Mouse (Mus musculus): Measurements from ENCODE around the gene 2700049A03Rik.
A peak's percentile ranks its signal among the peaks of the same experiment; 100 is the strongest.

The 2700049A03Rik gene

GRCm38 (mm10) chr12:71184396-71184795, 47.7 kb downstream of the 2700049A03Rik start:
- no peak for DNase-seq

GRCm38 (mm10) chr12:71192705-71193104, 56.1 kb downstream of the 2700049A03Rik start:
- DNase-seq, result peak; percentile 8

- peak; percentile 16 for DNase-seq
Measured at GRCm38 (mm10) chr12:71197671-71198070, 61.0 kb downstream of the 2700049A03Rik start.

GRCm38 (mm10) chr12:71201753-71202152, 65.1 kb downstream of the 2700049A03Rik start:
- DNase-seq, result no peak

GRCm38 (mm10) chr12:71204303-71204702, 67.7 kb downstream of the 2700049A03Rik start:
- peak; percentile 27 for DNase-seq

GRCm38 (mm10) chr12:71217191-71217590, 80.5 kb downstream of the 2700049A03Rik start:
- DNase-seq, result no peak

- no peak for DNase-seq
Measured at GRCm38 (mm10) chr12:71217866-71218522, 81.3 kb downstream of the 2700049A03Rik start.

- no peak for DNase-seq
Measured at GRCm38 (mm10) chr12:71222761-71223160, 86.1 kb downstream of the 2700049A03Rik start.

- DNase-seq, result no peak
Measured at GRCm38 (mm10) chr12:71227769-71228168, 91.1 kb downstream of the 2700049A03Rik start.

GRCm38 (mm10) chr12:71228925-71229649, 92.4 kb downstream of the 2700049A03Rik start:
- no peak for DNase-seq

- peak; percentile 40 for DNase-seq
Measured at GRCm38 (mm10) chr12:71231561-71231960, 94.9 kb downstream of the 2700049A03Rik start.

- DNase-seq, result peak; percentile 27
Measured at GRCm38 (mm10) chr12:71233426-71233825, 96.8 kb downstream of the 2700049A03Rik start.

- DNase-seq, result peak; percentile 61
Measured at GRCm38 (mm10) chr12:71237074-71237473, 100.4 kb downstream of the 2700049A03Rik start.

GRCm38 (mm10) chr12:71242791-71243190, 106.1 kb downstream of the 2700049A03Rik start:
- DNase-seq, result peak; percentile 46

- no peak for DNase-seq
Measured at GRCm38 (mm10) chr12:71244766-71245390, 108.2 kb downstream of the 2700049A03Rik start.

- no peak for DNase-seq
Measured at GRCm38 (mm10) chr12:71247191-71247590, 110.5 kb downstream of the 2700049A03Rik start.

GRCm38 (mm10) chr12:71249348-71249747, 112.7 kb downstream of the 2700049A03Rik start:
- no peak for DNase-seq

GRCm38 (mm10) chr12:71252509-71253167, 116.0 kb downstream of the 2700049A03Rik start:
- no peak for DNase-seq

- no peak for DNase-seq
Measured at GRCm38 (mm10) chr12:71254779-71255178, 118.1 kb downstream of the 2700049A03Rik start.

GRCm38 (mm10) chr12:71258196-71258920, 121.7 kb downstream of the 2700049A03Rik start:
- DNase-seq, result no peak

- DNase-seq, result no peak
Measured at GRCm38 (mm10) chr12:71264211-71264610, 127.6 kb downstream of the 2700049A03Rik start.

- DNase-seq, result no peak
Measured at GRCm38 (mm10) chr12:71269367-71269766, 132.7 kb downstream of the 2700049A03Rik start.

GRCm38 (mm10) chr12:71271131-71271530, 134.5 kb downstream of the 2700049A03Rik start:
- no peak for DNase-seq

All from thymus, postnatal 25 days (tissue).